Mouse (Mus musculus) CH12.LX (cell line): ENCODE results near the gene Rragc.

Experiments used
- BHLHE40 ChIP-seq: IDR thresholded peaks from 2 replicates; pipeline ENCODE4 v1.6.1; 2011; ENCODE audit warnings: mild to moderate bottlenecking, low read depth, low read length, improper control_type of control experiment
- CHD2 ChIP-seq: IDR thresholded peaks from 2 replicates; pipeline ENCODE4 v1.6.1; 2011; ENCODE audit warnings: low read length, improper control_type of control experiment
- CTCF ChIP-seq, 2 experiments: IDR thresholded peaks in 1 of 2; conservative IDR thresholded peaks in 1 of 2; 2 replicates each; pipeline ENCODE4 v1.5.1; 2011 to 2012; ENCODE audit warnings: low read depth in 2 of 2, low read length in 2 of 2, improper control_type of control experiment in 1 of 2, inconsistent platforms in 1 of 2, mild to moderate bottlenecking in 1 of 2, moderate library complexity in 1 of 2
- EP300 ChIP-seq: IDR thresholded peaks from 2 replicates; pipeline ENCODE4 v1.6.1; 2011; ENCODE audit warnings: low read length, improper control_type of control experiment
- HCFC1 ChIP-seq: IDR thresholded peaks from 2 replicates; pipeline ENCODE4 v1.6.1; 2012; ENCODE audit warnings: low read depth, mild to moderate bottlenecking, inconsistent platforms, low read length, improper control_type of control experiment
- NELFE ChIP-seq: IDR thresholded peaks from 2 replicates; pipeline ENCODE4 v1.6.1; 2011; ENCODE audit warnings: low read depth, low read length, improper control_type of control experiment
- POLR2A ChIP-seq: IDR thresholded peaks from 2 replicates; pipeline ENCODE4 v1.6.1; 2011; ENCODE audit warnings: low read depth, mild to moderate bottlenecking, improper control_type of control experiment, low read length
- TBP ChIP-seq: conservative IDR thresholded peaks from 2 replicates; pipeline ENCODE4 v1.6.1; 2011; ENCODE audit warnings: low read depth, low read length, improper control_type of control experiment
- USF2 ChIP-seq: conservative IDR thresholded peaks from 2 replicates; pipeline ENCODE4 v1.6.1; 2011; ENCODE audit warnings: low read depth, low read length, improper control_type of control experiment

- no peak for TF ChIP-seq POLR2A
- no peak for TF ChIP-seq NELFE
- TF ChIP-seq CTCF (conservative IDR thresholded peaks at IDR 0.05 in 1 of 2, IDR thresholded peaks at IDR 0.05 in 1 of 2; ENCODE audit: low read depth in 2 of 2, low read length in 2 of 2) = peak; percentile 88 to 92
- no peak for TF ChIP-seq HCFC1
- no peak for TF ChIP-seq TBP
- TF ChIP-seq CHD2 = no peak
- TF ChIP-seq BHLHE40 = no peak
- no peak for TF ChIP-seq USF2
- TF ChIP-seq EP300 = no peak
Observed at GRCm38 (mm10) chr4:123939838-123940237, 22.6 kb downstream of the Rragc start.
